Mouse (Mus musculus) adrenal gland (tissue): ENCODE measurements around the gene Ppp1ca.

ENCODE experiments used
- intact Hi-C: fragments of 180-260 bp; cut with DNase I; formaldehyde crosslinking; loops from one replicate; pipeline ENCODE4 v1.15.1; 2025
- long read RNA-seq, 2 experiments: library from polyadenylated mRNA; unstranded; transcript quantifications; one replicate each; pipeline ENCODE4 v2.0.0; 2020; ENCODE audit warnings: borderline replicate concordance in 1 of 2; ENCODE audit not compliant: insufficient replicate concordance in 1 of 2

Ppp1ca gene
- long read RNA-seq, experiment 1, transcript Ppp1ca-201 (7 exons, 1,473 nt): major isoform, 380 of 405 reads
- long read RNA-seq, experiment 1, partial matches to known transcripts: 8 of 405 reads
- long read RNA-seq, experiment 1, other reads (novel, unspliced or antisense): 14 of 405 reads
- long read RNA-seq, experiment 2, transcript Ppp1ca-201 (7 exons, 1,473 nt): major isoform, 416 of 447 reads
- long read RNA-seq, experiment 2, partial matches to known transcripts: 20 of 447 reads
- long read RNA-seq, experiment 2, other reads (novel, unspliced or antisense): 10 of 447 reads

- intact Hi-C loops: no loop called here
These were observed at the start of gene Ppp1ca for GRCm38 (mm10) chr19:4191528-4192250. Gene Ppp1ca, plus strand, starts transcription at chr19:4192065.

DNA sequence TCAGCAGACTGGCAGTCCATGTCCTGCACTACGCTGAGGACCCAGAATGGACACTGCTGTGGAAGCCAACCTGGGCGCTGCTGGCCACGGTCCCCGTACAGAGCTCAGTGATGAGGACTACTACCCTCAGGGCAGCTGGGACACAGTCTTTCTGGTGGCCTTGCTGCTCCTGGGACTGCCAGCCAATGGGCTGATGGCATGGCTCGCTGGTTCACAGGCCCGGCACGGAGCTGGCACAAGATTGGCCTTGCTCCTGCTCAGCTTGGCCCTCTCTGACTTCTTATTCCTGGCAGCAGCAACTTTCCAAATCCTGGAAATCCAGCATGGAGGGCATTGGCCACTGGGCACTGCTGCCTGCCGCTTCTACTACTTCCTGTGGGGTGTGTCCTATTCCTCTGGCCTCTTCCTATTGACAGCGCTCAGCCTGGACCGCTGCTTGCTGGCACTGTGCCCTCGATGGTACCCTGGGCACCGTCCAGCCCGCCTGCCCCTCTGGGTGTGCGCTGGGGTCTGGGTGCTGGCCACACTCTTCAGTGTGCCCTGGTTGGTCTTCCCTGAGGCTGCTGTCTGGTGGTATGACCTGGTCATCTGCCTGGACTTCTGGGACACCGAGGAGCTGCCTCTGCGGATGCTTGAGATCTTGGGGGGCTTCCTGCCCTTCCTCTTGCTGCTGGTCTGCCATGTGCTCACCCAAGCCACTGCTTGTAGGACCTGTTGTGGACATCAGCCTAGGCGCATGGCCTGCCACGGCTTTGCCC, 49.3 kb upstream of the Ppp1ca start:
- intact Hi-C loops: loop anchor here (5.0 kb wide), 1 partner anchor 40 kb away; no protein-coding TSS in a partner anchor

GRCm38 (mm10) chr19:4143759-4144268, 48.1 kb upstream of the Ppp1ca start, which contains the start of gene Cabp4:
Gene Cabp4, minus strand, starts transcription at chr19:4144033.
- intact Hi-C loops: loop anchor here (5.0 kb wide), 1 partner anchor 42 kb away; no protein-coding TSS in a partner anchor

DNA sequence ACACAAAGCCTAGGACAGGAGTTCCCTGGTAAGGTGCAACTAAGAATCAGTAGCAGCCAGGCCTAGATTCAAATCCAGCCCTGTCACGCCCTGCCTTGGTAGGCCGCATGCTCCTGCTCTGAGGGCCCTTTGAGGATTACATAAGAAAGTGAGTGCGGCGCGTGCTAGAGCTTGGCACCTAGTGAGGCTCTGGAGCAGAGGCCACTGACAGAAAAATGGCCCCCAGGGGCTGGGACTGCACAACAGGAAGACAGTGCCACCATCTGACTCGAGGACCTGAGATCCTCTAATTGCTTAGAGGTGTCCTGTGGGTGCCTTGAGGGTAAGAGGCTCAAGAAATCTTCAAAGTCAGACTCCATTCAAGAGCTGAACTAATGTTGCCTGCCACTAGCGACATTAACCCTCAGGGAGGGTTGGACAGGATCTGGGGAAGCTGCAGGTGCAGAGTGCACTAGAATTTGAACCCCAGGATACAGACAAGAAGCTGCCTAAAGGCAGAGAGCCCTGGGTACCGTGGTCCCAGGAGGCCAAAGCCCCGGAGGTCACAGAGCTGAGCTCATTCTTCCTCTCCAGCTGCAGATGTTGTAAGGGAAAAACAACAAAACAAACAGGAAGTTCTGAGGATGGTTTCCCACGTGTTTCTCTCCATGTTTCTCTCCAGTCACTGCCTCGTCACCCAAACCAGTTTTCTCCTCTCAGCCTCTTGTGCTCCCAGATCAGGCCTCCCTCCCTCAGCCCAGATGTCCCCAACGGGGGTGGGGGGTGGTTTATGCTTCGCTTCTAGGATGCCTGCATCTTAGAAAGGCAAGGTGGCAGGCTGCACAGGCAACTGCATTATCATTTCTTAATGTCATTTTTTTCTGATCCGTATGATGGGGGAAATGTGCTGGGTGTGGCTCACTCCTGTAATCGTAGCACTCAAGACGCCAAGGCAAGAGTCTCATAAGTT, 47.0 kb upstream of the Ppp1ca start:
- intact Hi-C loops: loop anchor here (5.0 kb wide), 1 partner anchor 43 kb away; no protein-coding TSS in a partner anchor

- intact Hi-C loops: loop anchor here (2.0 kb wide), 1 partner anchor 19 kb away; no protein-coding TSS in a partner anchor
These were observed 45.9 kb upstream of the Ppp1ca start for GRCm38 (mm10) chr19:4145936-4146335.

- intact Hi-C loops: loop anchor here (2.0 kb wide), 1 partner anchor 20 kb away; no protein-coding TSS in a partner anchor
These were observed 45.4 kb upstream of the Ppp1ca start for GRCm38 (mm10) chr19:4146366-4147021.

DNA sequence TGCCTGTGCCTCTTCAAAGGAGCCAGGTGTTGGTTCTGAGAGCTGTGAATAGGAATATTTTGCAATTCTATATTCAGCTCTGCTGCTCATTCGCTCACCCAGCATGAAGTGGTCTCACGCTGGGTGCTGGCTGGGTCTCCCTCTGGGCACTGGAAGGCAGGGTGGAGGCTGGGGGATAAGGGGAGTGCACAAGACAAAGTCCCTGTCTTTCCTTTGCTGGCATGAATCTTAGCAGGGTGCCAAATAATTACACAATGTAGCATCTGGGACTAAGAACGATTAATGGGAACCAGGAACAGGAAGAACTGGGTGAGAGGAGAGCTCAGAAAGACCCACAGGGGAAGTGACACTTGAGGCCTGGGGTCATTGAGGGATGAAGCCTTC, 44.9 kb upstream of the Ppp1ca start:
- intact Hi-C loops: loop anchor here (2.0 kb wide), 1 partner anchor 20 kb away; no protein-coding TSS in a partner anchor

GRCm38 (mm10) chr19:4147782-4148490, 43.9 kb upstream of the Ppp1ca start:
- intact Hi-C loops: loop anchor here (2.0 kb wide), 1 partner anchor 21 kb away; no protein-coding TSS in a partner anchor

DNA sequence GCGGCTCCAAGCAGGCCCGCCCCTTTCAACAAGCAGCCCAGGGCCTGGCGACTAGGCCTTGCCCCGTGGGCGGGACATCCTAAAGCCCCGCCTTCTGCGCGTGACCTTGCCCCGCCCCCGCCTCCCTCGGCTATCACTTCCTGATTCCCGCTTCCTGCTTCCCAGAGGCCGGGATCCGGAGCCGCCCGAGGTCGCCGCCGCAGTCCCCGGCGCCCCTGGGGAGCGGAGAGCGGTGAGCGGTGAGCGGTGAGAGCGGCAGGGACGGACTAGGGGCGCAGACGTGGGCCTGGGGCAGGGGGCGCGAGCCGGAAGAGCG, 43.4 kb upstream of the Ppp1ca start, which contains the start of gene Coro1b:
Gene Coro1b, plus strand, starts transcription at position 129 of the 316 bp plus-strand sequence.
- intact Hi-C loops: no loop called here

- intact Hi-C loops: no loop called here
These were observed 43.0 kb upstream of the Ppp1ca start for GRCm38 (mm10) chr19:4148819-4149218.

DNA sequence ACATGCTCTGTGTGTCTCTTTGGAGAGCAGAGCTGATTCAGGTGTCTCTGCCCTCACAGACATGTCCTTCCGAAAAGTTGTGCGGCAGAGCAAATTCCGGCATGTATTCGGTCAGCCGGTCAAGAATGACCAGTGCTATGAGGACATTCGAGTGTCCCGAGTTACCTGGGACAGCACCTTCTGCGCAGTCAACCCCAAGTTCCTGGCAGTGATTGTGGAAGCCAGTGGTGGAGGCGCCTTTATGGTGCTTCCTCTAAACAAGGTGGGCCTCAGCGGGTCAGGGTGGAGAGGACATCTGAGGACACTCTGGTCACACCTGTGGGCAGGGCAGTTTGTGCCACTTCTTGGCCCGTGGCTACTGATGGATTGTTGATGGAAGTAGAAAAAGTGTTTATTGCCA, 42.6 kb upstream of the Ppp1ca start:
- intact Hi-C loops: no loop called here

DNA sequence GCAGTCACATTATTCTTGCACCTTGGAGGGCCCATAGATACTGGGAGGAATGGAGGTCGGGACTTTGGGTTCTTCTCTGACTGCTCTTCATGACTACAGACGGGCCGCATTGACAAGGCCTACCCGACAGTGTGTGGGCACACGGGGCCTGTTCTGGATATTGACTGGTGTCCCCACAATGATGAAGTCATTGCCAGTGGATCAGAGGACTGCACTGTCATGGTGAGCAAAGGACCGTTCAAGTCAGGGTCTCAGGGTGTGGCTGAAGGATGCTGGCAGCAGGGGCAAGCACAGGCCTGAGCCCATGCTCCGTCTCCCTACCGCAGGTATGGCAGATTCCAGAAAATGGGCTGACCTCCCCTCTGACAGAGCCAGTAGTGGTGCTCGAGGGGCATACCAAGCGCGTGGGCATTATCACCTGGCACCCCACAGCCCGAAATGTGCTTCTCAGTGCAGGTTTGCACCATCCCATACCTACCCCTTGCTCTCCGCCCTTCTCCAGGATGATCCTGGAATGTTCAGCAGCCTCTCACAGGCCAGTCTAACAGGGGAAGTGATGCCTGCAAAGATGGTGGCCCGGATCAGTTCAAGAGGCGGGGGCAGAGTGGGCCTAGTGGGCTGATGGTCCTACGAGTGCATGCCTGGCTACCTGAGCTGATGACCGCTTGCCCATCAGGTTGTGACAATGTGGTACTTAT, 42.0 kb upstream of the Ppp1ca start:
- intact Hi-C loops: no loop called here

GRCm38 (mm10) chr19:4150567-4151487, 41.0 kb upstream of the Ppp1ca start:
- intact Hi-C loops: no loop called here

DNA sequence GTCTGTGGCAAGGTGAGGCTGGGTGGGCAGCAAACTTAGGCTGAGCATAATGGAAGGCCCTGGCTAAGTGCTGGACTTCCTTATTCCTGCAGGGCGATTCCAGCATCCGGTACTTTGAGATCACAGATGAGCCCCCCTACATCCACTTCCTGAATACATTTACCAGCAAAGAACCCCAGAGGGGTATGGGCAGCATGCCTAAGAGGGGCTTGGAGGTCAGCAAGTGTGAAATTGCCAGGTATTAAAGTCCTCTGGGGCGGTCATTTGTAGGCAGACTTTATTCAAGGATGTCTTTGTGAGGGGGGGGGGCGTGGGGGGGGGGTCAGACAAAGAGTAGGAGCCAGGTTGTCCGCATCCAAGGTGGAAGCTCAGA, 40.4 kb upstream of the Ppp1ca start:
- intact Hi-C loops: no loop called here

DNA sequence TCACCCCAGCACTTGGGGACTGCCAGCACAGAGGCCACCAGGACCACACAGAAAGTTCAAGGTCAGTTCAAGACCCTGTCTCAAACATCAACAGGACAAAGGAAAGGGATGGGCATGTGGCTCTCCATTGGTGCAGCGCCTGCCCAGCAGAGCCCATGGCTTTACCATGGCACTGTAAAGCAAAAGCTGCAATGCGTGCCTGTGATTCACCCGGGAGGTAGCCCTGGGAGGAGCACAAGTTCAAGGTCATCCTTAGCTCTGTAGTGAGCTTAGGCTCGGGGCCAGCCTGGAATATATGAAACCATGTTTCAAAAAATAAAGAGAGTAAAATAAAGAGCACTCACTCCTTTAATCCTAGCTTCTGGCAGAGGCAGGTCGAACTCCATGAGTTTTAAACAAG, 40.0 kb upstream of the Ppp1ca start:
- intact Hi-C loops: no loop called here

- intact Hi-C loops: no loop called here
These were observed 39.2 kb upstream of the Ppp1ca start for GRCm38 (mm10) chr19:4152445-4153231.

GRCm38 (mm10) chr19:4153232-4153654, 38.6 kb upstream of the Ppp1ca start, which contains the start of gene Ptprcap:
Gene Ptprcap, plus strand, starts transcription at chr19:4153604.
- intact Hi-C loops: no loop called here
